Mouse (Mus musculus): Measurements from ENCODE around the gene Chl1.

The Chl1 gene

DNA sequence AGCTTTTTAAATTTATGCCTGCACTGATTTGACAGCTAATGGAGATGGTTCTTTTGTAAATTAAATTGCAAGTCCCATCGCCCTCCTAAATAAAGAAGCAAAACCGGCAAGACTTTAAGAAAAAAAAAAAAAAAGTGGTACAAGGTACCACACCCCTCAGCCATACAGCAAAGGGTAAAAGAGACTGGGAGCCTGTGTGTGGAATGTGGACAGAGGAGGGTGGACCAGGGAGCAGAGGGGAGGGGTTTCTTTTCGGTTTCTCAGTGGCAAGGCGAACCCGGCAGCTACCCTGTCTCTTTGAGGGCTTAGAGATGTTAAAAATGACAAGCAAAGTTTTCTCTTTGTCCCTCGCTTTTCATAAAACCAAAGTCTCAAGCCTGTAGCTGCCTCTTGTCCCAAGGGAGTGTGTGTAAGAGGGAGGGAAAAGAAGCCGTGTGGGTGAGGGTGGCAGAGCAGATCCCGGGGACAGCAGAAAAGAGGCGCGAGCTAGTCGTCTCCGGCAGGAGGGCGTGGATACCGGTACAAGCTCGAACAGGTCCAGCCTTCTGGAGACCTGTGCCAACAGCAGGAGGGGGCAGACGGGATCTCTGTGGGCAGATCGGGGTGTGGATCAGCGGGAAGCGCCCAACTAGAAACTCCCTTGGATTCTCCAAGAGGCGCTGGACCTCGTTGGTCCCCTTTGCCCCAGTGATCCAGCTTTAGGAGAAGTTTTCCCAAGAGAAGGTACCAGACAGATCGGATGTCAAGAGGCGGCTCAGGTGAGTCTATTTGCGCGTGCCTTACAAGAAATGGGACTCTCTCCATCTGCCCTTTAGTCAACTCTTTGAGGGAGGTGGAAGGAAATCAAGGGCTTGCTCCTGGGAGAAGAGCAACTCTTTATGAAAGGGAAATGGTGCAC, at the start of gene Chl1:
TSS of gene Chl1 (plus strand) at position 195 of the 898 bp plus-strand sequence.
- peak in 1 of 2 experiments; percentile 31 for DNase-seq (ENCODE audit: low spot score in 2 of 2)

DNA sequence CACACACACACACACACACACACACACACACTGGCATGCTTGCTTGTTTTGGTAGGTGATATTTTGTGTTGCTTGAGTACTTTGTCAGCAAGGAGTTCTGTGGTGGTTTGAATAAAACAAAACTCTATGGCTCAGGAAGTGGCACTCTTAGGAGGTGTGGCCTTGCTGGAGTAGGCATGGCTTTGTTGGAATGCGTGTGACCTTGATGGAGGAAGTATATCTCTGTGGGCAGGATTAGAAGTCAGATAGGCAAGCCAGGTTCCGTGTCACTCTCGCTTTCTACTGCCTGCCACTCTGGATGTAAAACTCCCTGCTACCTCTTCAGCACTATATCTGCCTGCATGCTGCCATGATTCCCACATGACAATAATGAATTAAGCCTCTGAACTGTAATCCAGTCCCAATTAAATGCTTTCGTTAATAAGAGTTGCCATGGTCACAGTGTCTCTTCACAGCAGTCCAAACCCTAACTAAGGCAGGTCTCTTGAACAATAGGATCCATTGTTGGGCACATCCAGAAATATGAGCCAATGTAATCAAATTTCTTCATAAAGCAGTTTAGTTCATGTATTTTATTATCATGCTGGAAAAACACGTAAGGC, 44.8 kb upstream of the Chl1 start:
- DNase-seq (ENCODE audit: low spot score in 2 of 2), result no peak

DNA sequence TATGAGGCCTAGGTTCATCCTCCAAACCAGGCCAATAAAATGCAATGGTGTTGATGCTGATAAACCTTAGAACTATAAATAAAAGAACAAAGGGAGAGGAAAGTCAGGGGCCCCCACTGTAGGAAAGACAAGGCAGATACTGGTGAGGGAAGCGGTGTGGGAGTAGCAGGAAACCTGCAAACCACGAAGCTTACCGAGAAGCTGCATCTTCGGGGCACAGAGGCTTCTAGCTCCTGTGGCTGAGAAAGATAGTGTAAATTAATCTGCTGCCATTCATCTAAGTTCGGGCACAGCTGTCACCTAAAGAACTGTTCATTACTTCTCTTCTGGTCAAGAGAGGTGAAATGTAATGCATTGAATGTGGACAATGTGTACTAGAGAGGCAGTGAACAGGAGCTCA, 37.1 kb upstream of the Chl1 start:
- DNase-seq (ENCODE audit: low spot score in 2 of 2), result no peak

DNA sequence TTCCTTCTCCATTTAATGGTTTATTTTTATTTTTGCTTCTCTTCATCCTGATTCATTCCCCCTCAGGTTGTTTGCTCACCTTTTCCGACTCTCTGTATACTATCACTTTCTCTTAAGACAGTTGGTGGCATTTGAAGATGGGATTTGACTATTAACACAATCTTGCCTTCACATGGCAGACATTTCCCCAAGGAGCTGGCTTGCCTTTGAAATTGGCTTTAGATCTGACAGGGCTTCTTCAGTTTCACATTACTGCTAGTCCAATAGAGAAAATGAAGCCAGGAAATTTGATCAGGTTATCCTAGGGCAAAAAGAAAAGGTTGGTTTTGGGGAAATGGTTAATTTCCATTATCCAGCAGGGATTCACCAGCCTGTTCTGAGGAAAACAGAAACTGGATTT, 23.2 kb upstream of the Chl1 start:
- no peak for DNase-seq (ENCODE audit: low spot score in 2 of 2)

DNA sequence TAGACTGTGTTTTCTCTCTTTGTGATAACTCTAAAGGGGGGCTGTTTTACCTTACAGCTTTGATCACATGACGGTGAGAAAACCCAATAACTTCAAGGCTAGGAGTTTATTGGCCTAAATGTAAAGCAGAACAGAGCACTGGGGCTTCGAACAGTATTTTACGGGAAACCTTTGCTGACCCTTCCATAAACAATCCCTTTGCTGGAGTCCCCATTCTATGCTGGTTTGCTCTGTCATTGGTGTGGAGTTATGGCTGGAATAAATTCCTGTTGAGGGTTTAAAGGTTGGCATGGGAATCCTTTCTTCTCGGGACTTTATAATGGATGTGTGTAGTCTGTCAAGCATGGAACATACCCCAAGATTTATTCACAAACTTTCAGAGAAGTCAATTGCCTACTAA, 12.0 kb upstream of the Chl1 start:
- no peak for DNase-seq (ENCODE audit: low spot score in 2 of 2)

DNA sequence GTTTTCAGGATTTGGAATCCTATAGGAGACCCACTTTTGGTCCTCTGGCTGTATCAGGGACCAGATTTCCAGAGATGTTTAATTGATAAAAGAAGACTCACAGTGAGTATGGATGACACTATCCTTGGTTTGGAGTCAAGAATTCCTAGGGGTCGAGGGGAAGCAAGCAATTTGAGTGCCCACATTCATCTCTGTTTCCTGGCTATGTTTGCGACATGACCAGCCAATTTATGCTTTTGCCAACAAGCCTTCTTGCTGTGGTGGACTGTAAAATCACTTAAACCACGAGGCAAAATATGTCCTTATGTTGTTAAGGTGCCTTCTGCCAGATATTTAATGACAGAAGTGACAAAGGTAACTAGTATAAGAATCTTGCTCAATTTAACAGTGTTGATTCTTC, 6.3 kb upstream of the Chl1 start:
- no peak for DNase-seq (ENCODE audit: low spot score in 2 of 2)

DNA sequence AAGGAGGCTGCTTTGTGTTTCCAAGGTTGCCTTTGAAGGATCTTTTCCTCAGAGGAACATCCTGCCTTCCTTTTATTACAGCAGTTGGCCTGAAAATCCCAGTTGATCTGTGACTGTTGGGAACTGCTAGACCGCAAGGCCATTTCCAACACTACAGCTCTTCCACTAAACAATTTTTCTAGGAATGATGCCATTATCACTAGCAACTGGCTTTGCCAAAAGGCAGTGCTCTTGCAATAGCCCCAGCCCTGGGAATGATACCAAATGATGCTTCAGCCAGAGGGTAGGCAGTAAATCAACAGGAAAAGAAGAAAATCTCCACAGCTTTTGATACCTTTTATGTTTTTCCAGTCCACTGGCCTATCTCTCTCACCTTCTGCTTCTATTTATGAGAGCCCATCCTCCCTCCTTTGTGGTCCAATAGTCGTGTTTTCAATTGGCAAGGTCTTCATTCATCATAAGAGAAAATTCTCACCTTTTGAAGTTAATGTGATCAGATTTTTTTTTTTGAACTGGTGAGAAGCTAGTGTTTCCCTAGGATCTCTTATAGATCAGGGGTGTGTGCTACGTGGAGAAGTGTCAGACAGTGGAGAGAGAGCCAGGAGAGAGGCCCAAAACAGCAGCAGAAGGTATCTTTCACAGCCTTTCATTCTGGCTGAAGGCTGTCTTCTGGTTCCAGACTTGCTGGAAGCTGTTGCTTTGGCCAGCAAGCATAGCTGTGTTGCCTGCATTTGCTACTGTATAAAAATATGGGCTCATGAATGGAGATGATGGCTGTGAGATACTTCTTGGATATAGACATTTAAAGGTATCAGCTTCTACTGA, 2.4 kb upstream of the Chl1 start:
- DNase-seq (ENCODE audit: low spot score in 2 of 2), result no peak

DNA sequence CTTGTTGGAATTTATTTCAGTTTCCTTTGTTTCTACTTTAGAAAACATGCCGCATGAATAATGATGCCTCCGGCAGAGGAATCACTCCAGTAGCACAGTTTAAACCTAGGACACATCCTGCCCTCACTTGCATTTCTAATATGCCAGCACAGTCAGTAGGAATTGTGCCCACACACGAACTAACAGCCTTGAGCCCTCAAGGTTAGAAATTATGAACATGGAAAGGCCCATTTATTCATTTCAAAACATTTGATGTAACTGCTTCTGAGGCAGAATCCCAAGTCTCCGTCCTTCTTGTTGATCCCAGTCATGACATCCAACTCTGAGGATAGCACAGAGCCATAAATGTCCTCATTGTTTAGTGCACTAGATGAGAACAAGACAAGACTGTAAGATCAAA, 790 bp upstream of the Chl1 start:
- no peak for DNase-seq (ENCODE audit: low spot score in 2 of 2)

DNA sequence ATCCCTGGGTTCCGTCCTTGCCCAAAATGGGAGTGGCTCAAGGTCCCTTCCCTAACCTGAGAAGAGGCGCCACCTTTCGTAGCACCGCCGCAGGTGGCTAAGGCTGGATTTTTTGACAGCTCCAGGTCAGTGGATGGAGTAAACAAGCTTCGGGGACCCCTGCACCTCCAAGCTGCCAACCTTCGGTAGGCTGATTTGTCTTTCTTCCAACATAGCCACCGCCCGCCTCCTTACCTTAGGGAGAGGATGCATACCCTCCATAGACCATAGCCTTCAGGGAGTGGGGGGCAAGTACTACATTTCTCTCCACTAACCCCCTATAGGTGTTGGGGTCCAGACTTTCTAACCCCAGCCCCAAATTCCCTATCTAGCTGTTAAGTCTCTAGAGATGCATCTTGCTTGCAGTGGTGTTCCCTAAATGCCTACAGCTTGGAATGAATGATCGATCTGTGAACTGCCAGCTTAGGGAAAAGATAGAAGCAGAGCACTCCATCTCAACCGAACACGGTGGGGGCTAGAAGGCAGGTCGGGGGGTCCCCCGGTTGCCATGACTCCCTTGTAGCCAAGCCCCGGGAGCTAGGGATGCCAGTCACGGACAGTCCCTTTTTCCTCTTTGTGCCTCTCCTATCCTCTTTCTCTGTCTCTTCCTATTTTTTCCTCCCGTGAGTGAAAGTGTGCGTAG, 1.0 kb downstream of the Chl1 start:
- DNase-seq (ENCODE audit: low spot score in 2 of 2), result no peak

DNA sequence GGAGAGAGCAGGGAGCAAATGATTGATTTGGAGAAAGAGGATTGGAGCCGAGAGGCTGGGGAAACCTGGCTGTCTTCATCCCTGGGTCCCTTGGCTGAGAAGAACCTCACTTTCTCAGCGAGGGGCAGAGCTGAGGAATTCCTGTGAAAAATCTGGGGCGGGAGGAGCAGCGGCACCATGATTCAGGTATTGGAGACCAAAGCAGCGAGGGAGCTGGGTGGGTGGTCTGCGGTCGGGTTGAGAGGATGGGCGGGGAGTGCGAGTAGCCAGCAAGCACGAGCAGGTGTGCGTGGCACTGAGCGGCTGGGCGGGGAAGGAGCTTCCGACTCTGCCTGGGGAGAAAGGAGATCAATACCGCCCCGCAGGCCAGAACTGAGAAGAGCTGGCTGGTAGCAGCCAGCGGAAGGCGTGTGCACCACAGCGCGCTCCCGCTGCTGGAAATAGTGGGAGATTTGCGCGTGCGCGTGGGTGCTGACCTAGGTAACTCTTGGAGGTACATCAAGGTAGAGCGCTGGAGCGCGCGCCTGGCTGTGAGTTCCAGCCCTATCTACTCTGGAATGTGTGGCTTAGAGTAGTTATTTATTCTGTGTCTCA, 1.7 kb downstream of the Chl1 start:
- peak; percentile 74 to 75 for DNase-seq (ENCODE audit: low spot score in 2 of 2)

DNA sequence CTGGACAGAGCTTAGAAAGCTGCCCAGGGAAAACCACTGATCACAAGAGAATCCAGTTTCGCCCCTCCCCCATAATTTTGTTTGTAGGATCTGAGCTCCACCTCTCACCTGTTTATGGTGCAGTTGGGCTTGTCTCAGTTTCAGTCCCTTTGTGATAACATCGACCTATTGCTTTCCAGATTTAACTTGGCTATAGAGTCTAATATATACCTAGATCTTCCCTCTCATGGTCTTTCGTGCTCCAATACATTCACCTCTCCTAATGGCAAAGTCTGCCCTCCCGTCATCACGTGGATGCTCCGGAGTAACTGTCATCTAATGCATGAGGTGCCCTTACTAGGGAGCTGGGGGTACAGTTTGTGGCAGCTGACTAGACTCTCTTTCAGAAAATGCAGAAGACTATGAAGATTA, 2.5 kb downstream of the Chl1 start:
- DNase-seq (ENCODE audit: low spot score in 2 of 2), result peak in 1 of 2 experiments; percentile 9

DNA sequence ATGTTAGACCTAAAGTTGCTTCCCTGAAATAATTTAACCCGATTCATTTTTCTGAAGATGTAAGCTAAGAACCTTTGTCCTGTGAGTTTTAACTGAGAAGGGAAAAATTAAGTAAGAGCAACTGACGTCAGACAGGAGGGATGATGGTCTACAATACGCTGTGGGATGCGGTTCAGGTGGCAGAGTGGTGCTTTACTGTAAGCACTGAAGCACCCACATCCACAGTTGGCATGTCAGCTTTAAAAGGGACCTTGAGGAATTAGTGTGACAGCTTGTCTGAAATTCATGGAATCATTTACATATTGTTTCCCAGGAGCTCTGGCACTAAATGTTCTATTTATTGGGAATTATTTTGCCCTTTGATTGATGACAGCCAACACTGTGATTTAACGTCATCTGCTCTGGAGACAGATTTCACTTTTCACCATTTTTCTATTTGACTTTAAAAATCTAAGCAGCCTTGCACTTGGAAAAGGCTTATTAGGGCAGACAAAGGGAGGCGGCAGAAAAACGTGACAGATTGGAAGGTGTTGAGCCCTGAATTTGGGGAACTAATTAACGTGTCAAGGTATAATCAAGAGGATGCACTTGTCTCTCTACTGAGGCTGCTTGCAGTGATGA, 3.3 kb downstream of the Chl1 start:
- peak in 1 of 2 experiments; percentile 4 for DNase-seq (ENCODE audit: low spot score in 2 of 2)

DNA sequence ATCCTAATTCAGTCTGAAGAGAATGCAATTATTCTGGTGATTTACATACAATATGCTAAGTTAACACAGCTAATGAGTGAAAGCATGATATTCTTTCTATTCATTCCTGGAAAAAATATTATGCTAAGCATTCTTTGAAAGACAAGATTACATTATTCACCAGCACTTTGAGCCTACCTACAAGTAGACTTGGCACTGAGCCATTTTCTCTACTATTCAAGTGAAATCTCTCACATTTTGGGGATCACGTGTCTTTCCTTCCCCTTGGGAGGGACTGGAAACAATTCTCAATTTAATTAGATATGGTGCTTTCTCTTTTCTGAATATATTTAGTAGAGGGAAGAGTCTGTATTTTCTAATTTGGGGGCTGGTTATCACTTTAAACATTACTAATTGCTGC, 4.0 kb downstream of the Chl1 start:
- no peak for DNase-seq (ENCODE audit: low spot score in 2 of 2)

DNA sequence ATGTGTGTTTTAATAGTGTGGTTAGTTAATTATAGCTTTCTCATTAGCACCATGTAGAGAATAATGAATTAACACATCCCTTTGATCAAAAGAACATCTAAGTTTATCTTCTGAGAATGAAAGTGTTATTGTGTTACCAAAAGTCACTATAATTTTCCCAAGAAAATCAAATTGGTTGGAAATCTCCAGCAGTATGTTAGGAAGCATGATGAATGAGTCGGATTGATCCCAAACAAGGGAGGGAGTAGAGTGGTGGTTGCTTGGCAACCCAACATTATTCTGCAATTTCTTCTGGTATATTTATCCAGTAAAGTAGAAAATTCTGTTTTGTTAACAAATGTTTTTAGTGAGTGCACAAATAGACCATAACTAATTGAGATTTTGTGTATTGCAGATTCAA, 4.4 kb downstream of the Chl1 start:
- DNase-seq (ENCODE audit: low spot score in 2 of 2), result no peak

DNA sequence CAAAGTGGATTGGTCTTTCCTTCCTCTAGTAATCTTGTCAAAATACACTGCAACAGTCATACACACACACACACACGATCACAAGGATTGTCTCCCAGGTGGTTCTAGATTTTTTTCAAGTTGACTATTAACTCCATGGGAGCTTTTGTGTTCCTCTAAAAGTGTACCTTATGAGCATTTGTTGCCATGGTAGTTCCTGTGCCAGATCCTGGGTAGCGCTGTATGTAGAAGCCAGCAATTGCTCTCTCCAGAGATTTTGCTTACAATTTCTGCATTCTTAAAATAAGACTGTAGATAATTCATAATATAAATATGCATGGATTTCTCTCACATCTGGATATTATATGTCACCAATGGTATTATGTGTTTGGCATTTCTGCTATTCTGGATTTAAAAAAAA, 9.2 kb downstream of the Chl1 start:
- DNase-seq (ENCODE audit: low spot score in 2 of 2), result no peak

DNA sequence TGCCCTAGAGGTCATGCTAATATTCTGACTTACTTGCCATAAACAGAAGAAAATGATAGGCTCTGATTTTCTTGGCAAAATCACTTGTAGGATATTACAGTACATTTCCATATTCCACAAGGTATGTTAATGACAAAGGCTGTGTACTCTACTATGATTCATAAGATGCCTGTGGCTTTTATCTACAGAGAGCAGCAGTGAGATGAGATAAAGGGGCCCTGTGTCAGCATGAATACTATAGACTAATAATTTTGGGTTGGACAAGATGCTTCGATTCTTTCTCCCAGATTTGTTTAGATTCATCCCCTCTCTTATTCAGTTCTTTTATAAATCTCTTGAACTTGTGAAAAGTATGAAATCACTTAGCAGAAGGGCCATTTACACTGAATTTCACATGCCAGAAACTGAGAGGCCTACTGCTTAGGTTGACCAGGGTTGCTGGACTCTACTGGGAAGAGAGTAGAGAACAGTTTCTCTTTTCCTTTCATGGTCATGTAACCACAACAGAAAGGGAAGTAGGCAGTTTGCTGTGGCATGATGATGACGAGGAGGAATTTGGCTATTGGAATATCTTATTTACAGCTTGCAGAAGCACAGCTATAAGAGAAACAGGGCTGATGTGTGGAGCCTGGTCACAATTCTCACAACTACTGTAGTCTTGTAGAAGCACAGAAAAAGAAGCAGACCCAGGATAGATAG, 15.1 kb downstream of the Chl1 start:
- DNase-seq (ENCODE audit: low spot score in 2 of 2), result no peak

DNA sequence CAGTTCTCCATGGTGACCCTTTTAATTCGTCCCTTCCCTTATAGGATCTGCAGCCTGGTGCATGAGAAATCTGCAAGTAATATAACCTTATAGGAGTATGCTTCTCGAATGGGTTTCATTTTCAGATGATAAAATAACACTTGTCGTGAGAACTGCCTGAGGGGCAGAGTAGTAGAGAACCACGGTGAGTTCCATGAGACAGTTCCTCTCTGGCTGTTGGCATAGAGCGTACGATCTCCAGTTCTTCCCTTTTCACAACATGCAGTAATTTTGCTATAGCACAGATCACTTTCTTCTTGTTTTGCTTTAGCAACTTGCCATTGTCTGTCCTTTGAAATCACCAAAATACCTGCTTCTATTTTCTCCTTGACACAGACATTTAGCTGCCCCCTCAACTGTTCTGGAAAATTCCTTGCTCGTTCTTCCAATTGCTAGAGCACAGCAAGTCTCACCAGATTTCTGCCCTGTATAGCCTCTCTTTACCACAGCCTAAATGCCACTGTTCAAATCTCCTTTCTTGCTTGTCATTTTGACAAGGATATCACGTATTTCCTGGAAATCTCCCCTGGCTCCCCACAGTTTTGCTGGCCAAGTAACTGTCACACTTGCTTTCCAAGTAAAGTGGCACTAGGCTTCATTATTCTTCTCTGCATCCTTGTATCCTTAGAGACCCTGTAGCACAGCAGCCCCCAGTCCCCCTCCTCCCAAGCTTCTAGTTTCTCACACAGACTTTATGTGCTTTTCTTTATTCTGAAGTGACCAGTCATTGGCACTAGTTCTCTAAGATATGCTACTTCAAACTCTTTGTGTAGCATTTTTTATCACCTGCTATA, 16.8 kb downstream of the Chl1 start:
- no peak for DNase-seq (ENCODE audit: low spot score in 2 of 2)

DNA sequence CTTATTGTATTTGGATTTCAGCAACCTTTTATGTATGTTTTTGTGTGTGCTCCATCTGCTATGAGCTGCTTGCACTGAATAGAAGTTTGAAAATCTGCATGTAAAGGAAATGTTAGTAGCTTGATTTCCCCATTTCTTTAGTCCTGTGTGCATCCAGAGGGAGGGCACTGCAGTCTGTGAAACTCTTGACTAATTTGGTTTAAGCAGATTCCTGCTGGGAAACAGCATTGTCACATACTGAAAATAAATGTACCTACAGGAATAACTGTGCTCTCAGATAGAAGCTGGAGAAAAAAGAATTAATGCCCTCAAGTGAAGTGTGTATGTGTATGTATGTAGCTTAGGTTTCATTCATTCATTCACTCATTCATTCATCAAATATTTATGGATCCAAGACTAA, 22.7 kb downstream of the Chl1 start:
- no peak for DNase-seq (ENCODE audit: low spot score in 2 of 2)

DNA sequence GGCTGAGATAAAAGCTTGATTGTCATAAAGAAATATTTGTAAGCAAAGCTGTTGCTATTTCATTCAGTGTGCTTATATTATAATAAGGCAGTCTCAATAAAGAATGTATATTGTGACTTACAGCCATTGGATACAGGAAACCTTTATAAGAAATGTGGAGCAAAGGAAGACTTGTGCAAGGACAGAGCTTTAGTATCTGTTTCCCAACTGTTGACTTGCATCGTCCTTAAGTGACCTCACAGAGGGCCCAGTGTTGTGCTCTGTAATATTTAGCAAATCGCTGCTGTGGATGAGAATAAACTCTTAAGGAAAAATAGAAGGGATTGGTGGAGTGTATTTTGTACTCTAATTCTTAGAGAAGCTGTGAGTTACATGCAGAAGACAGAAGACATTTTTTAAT, 23.6 kb downstream of the Chl1 start:
- DNase-seq (ENCODE audit: low spot score in 2 of 2), result no peak

DNA sequence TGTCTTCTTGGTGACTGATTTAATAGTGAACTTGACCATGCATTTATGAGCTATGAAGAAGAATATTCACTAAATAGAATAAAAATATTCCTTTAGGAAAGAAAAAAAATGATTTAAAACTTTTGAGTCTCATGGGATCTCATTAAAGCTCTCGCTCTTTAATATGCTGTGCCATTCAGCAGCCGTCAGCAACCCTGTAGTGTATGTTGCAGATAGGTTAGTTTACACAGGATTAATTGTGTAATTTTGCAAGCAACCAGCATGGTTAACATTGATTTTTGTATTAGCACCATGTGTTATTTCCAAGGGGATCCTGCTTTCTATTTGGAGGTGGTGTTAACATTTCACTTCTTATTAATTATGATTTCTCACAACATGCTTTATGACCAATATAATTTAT, 32.2 kb downstream of the Chl1 start:
- no peak for DNase-seq (ENCODE audit: low spot score in 2 of 2)

Measured in right cerebral cortex, postnatal 36 days (tissue).